ENCODE assay signal across 13 mouse cellular contexts in genomic region chr8:61873994-61874393, GRCm38 (mm10). TPM values are rescaled to one million over a fixed set of nuclear protein-coding genes. Genes with fewer than 3 reads are reported as not detected.
DNase-seq lines count a peak whose midpoint lies in the region; ATAC-seq and TF ChIP-seq lines count a peak whose summit lies in the region.
"Had no signal": no experiment of that assay in that cellular context is flagged by ENCODE, and none has a peak within 500 bp of the region (broad histone marks: within the 10 kb centered on the region; RNA-seq: fewer than 3 reads in every experiment).

No protein-coding gene starts in this region.

- H3K27ac ChIP-seq in kidney, postnatal 0 days, result no peak overlapping the region
- H3K27ac ChIP-seq in kidney, embryonic 16.5 days (ENCODE audit: low read length), result no peak overlapping the region

- H3K36me3 ChIP-seq in kidney, postnatal 0 days (ENCODE audit: insufficient read depth, low read length), result no peaks in the 10 kb centered on the region
- no peaks in the 10 kb centered on the region for H3K36me3 ChIP-seq in kidney, embryonic 16.5 days (ENCODE audit: insufficient read depth, low read length)

- no peak overlapping the region for H3K4me2 ChIP-seq in kidney, postnatal 0 days (ENCODE audit: low read length)
- H3K4me2 ChIP-seq in kidney, embryonic 16.5 days (replicated peaks; ENCODE audit: low read depth, low read length), result no peak overlapping the region

- H3K4me1 ChIP-seq in kidney, postnatal 0 days (replicated peaks; ENCODE audit: insufficient read depth, low read length), result no peaks in the 10 kb centered on the region
- 0 out of 2 replicates have a peak, but pooled peaks cover 3% of the 10 kb centered on the region for H3K4me1 ChIP-seq in kidney, embryonic 16.5 days (ENCODE audit: insufficient read depth, low read length)

- H3K27me3 ChIP-seq in kidney, postnatal 0 days (ENCODE audit: insufficient read depth, low read length), result no peaks in the 10 kb centered on the region
- H3K27me3 ChIP-seq in kidney, embryonic 16.5 days (ENCODE audit: insufficient read depth, low read length), result no peaks in the 10 kb centered on the region
- H3K27me3 ChIP-seq: Patski had no signal

- H3K9ac ChIP-seq in kidney, postnatal 0 days (ENCODE audit: low read depth, low read length), result no peak overlapping the region
- H3K9ac ChIP-seq in kidney, embryonic 16.5 days (replicated peaks; ENCODE audit: low read length), result no peak overlapping the region

- WGBS in kidney, postnatal 0 days, result 67% methylated on average over 9 of the region's 9 CpGs
- 58% methylated on average over 9 of the region's 9 CpGs for WGBS in kidney, embryonic 16.5 days

- peak; percentile 47 for TF ChIP-seq CTCF in kidney, postnatal 0 days (IDR thresholded peaks at IDR 0.05; ENCODE audit: low read depth)

- no peaks in the 10 kb centered on the region for H3K9me3 ChIP-seq in kidney, postnatal 0 days (replicated peaks; ENCODE audit: low read length)
- H3K9me3 ChIP-seq in kidney, embryonic 16.5 days (ENCODE audit: low read length), result no peaks in the 10 kb centered on the region

- no peak for DNase-seq in kidney, postnatal 0 days (ENCODE audit: low spot score)
- peak; percentile 46 for DNase-seq in testis, postnatal 10 days (ENCODE audit: low spot score)
- no peak for DNase-seq in testis, postnatal 14 days (ENCODE audit: low spot score)
- peak; percentile 44 for DNase-seq in embryo, embryonic 10.5 days (ENCODE audit: low spot score)
- peak; percentile 10 for DNase-seq in yolk sac, embryonic 10.5 days (ENCODE audit: low spot score)
- no peak for DNase-seq in right cerebral cortex, postnatal 14 days
- DNase-seq: cerebellum, postnatal 10 days; heart, adult 11 months; liver; spleen, adult 18-20 months; thymus, adult 2 months had no signal

- no peak overlapping the region for H3K4me3 ChIP-seq in kidney, postnatal 0 days (replicated peaks; ENCODE audit: low read depth, low read length)
- no peak overlapping the region for H3K4me3 ChIP-seq in kidney, embryonic 16.5 days (ENCODE audit: low read length)

- ATAC-seq in kidney, postnatal 0 days (replicated peaks; ENCODE audit: low FRiP score, low read depth), result no peak
- no peak for ATAC-seq in kidney, embryonic 16.5 days (ENCODE audit: low FRiP score, low TSS enrichment)
- ATAC-seq: Patski had no signal

RNA-seq across cellular contexts. Expression of gene Palld, which starts 28.5 kb away (rescaled TPM):
- 49.7 and 57.7 TPM in 2 replicates for polyA plus RNA-seq in kidney, postnatal 0 days (2015; fragmentation: Nextera tagmentation; extraction: Ambion mirVana)
- polyA plus RNA-seq in kidney, embryonic 16.5 days (2015; fragmentation: Nextera tagmentation; extraction: Ambion mirVana), result 71.8 and 75.2 TPM in 2 replicates

RNA-seq across cellular contexts. Expression of gene Ddx60, which starts 53.9 kb away (rescaled TPM):
- 3.3 and 4.0 TPM in 2 replicates for polyA plus RNA-seq in kidney, postnatal 0 days (2015; fragmentation: Nextera tagmentation; extraction: Ambion mirVana)
- polyA plus RNA-seq in kidney, embryonic 16.5 days (2015; fragmentation: Nextera tagmentation; extraction: Ambion mirVana), result 0.40 and 0.44 TPM in 2 replicates

Comparison
In these comparisons a context has a peak if more than half of its experiments do, and no peak if none do; other contexts are left out.
1. DNase-seq: peak in testis, postnatal 10 days (single experiment), embryo, embryonic 10.5 days (single experiment) and yolk sac, embryonic 10.5 days (single experiment); none in kidney, postnatal 0 days (single experiment), testis, postnatal 14 days (single experiment) and right cerebral cortex, postnatal 14 days (single experiment).